Mouse (Mus musculus) ES-E14 (cell line): ENCODE data around the gene Donson. TPM values are rescaled to one million over a fixed set of nuclear protein-coding genes. Genes with fewer than 3 reads are reported as not detected.

Experiments
- DNase-seq: peaks from one replicate; pipeline ENCODE4 v3.0.0-alpha.2; 2013; ENCODE audit warnings: low read depth, low spot score
- H3K27ac ChIP-seq: 2 replicates; pipeline ENCODE4 v1.5.1; 2012; ENCODE audit warnings: low read depth, mild to moderate bottlenecking, low read length, moderate library complexity, mixed read lengths; ENCODE audit not compliant: poor library complexity, insufficient read depth, severe bottlenecking
- H3K36me3 ChIP-seq: 2 replicates; pipeline ENCODE4 v1.6.1; 2012; ENCODE audit warnings: mild to moderate bottlenecking, low read length, moderate library complexity, mixed read lengths; ENCODE audit not compliant: control insufficient read depth, poor library complexity, insufficient read depth, severe bottlenecking
- H3K4me1 ChIP-seq, 2 experiments: fragments of 150-350 bp in 1 of 2; sonication (generic) in 1 of 2; 2 replicates each; pipeline ENCODE4 v1.6.1; 2012; ENCODE audit warnings: low read length in 2 of 2, mild to moderate bottlenecking in 1 of 2, mixed read lengths in 1 of 2; ENCODE audit not compliant: control insufficient read depth in 2 of 2, insufficient read depth in 2 of 2, poor library complexity in 1 of 2
- H3K4me3 ChIP-seq, 2 experiments: fragments of 150-350 bp in 1 of 2; sonication (generic) in 1 of 2; 2 replicates each; pipeline ENCODE4 v1.5.1; 2012; ENCODE audit warnings: low read length in 2 of 2, low read depth in 1 of 2, mild to moderate bottlenecking in 1 of 2, mixed read lengths in 1 of 2; ENCODE audit not compliant: insufficient read depth in 1 of 2, poor library complexity in 1 of 2, severe bottlenecking in 1 of 2
- H3K9ac ChIP-seq: 2 replicates; pipeline ENCODE4 v1.6.1; 2012; ENCODE audit warnings: low read depth, mild to moderate bottlenecking, low read length, mixed read lengths; ENCODE audit not compliant: poor library complexity, insufficient read depth, severe bottlenecking
- H3K9me3 ChIP-seq: fragments of 150-350 bp; sonication (generic); 2 replicates; pipeline ENCODE4 v1.6.1; 2012; ENCODE audit warnings: low read depth, mild to moderate bottlenecking, low read length; ENCODE audit not compliant: control insufficient read depth, insufficient read depth
- CHD2 ChIP-seq: IDR thresholded peaks from 2 replicates; pipeline ENCODE4 v1.6.1; 2014; ENCODE audit warnings: mild to moderate bottlenecking, low read depth, low read length, inconsistent platforms
- HCFC1 ChIP-seq: IDR thresholded peaks from 2 replicates; pipeline ENCODE4 v1.6.1; 2012; ENCODE audit warnings: low read length, inconsistent platforms, borderline replicate concordance; ENCODE audit not compliant: insufficient read depth
- MAFK ChIP-seq: IDR thresholded peaks from 2 replicates; pipeline ENCODE4 v1.6.1; 2014; ENCODE audit warnings: mild to moderate bottlenecking, low read depth, low read length, inconsistent platforms; ENCODE audit not compliant: insufficient read depth
- ZC3H11A ChIP-seq: IDR thresholded peaks from 2 replicates; pipeline ENCODE4 v1.6.1; 2012; ENCODE audit warnings: low read depth, mild to moderate bottlenecking, inconsistent platforms, low read length, borderline replicate concordance
- ZNF384 ChIP-seq: IDR thresholded peaks from 2 replicates; pipeline ENCODE4 v1.6.1; 2012; ENCODE audit warnings: low read depth, low read length, inconsistent platforms
- in situ Hi-C, 2 experiments: fragments of 600-800 bp; cut with MboI; formaldehyde crosslinking; loops; one replicate each; pipeline ENCODE4 v1.15.1; 2025; ENCODE audit warnings: low sequenced_read_pairs in 2 of 2, inconsistent platforms in 1 of 2; ENCODE audit not compliant: unreplicated experiment in 2 of 2
- total RNA-seq: library from RNA; depleted of rRNA; stranded (reverse); fragments of 300-350 nt; gene quantifications from 2 replicates; pipeline ENCODE4 v1.2.3, GENCODE M21; 2012

Donson gene
- total RNA-seq, 1 experiment: 38.8 TPM

DNA sequence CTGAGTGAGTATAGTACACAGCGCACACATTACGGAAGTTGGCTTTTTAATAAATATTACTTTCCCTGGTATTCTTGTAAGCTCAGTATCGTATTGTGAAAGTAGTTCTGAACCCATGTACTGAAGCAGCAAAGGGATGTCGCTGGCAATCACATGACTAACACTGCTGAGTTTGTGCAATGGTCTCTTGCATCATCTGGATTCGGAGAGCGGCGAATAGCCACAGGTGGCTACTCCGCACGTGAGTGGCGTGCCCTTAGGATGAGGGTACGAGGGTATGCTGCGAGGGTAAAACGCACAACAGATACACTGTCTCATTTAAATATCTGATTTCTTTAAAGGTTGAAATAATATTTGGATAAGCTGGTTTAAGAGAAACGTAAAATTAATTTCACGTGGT, 38.9 kb upstream of the Donson start:
- DNase-seq: no peak
- Histone ChIP-seq H3K9me3 (no peaks in the 10 kb centered on the region), H3K27ac (no peak overlapping the region), H3K9ac (peak overlapping the region; percentile 62), H3K36me3 (peaks cover 4% of the 10 kb centered on the region; the same call in 1 of the 2 replicates), H3K4me3 (peak overlapping the region; percentile 72 to 99), H3K4me1 (peaks cover 0 to 3% of the 10 kb centered on the region in 2 experiments; a peak in 1 of 4 replicates)
- in situ Hi-C loops: no loop called here
- TF ChIP-seq MAFK (no peak), CHD2 (no peak), ZNF384 (no peak), HCFC1 (no peak), ZC3H11A (no peak)

- TF ChIP-seq ZNF384: no peak
- peak; percentile 45; the same call in 1 of the 2 replicates for TF ChIP-seq ZC3H11A
- peak; percentile 51 for DNase-seq
- Histone ChIP-seq H3K27ac (no peak overlapping the region), H3K4me1 (peaks cover 0 to 10% of the 10 kb centered on the region in 2 experiments; a peak in 1 of 4 replicates), H3K9ac (no peak overlapping the region), H3K36me3 (peaks cover 9% of the 10 kb centered on the region; the same call in 1 of the 2 replicates), H3K9me3 (no peaks in the 10 kb centered on the region), H3K4me3 (no peak overlapping the region)
- in situ Hi-C loops: loop anchor here (25.0 kb wide), 1 partner anchor 188 kb away; no protein-coding TSS in a partner anchor
Measured at GRCm38 (mm10) chr16:91724247-91724646, 35.7 kb upstream of the Donson start.

DNA sequence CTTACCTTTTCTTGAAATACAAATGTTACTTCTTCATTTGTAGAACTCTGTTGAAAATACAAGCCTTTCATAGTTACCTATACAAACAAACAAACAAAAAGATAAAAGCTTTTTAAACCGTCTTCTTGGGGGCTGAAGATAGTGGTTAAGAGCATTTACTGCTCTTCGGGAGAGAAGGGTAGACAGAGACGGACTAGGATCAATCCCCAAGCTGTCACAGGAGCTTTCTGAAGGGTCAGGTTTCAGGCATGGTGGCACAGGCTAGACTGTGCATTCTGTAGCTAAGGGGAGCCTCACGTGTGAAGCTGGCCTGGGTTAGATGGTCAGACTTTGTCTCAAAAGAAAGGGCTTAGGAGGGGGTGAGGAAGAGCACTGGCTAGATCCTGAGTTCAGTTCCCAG, 28.8 kb upstream of the Donson start:
- no peak overlapping the region for H3K4me3 ChIP-seq
- no peaks in the 10 kb centered on the region; the same call in 1 of the 2 replicates for H3K9me3 ChIP-seq
- no peak overlapping the region for H3K9ac ChIP-seq
- H3K4me1 ChIP-seq: peaks cover 0 to 11% of the 10 kb centered on the region in 2 experiments; a peak in 1 of 4 replicates
- peaks cover 14% of the 10 kb centered on the region for H3K36me3 ChIP-seq
- H3K27ac ChIP-seq: no peak overlapping the region
- DNase-seq: no peak
- in situ Hi-C loops: loop anchor here (25.0 kb wide), 1 partner anchor 195 kb away; no protein-coding TSS in a partner anchor
- TF ChIP-seq ZC3H11A (no peak), CHD2 (no peak), ZNF384 (no peak), MAFK (no peak), HCFC1 (no peak)

- no peak for TF ChIP-seq CHD2
- no peak for TF ChIP-seq ZC3H11A
- no peak for TF ChIP-seq MAFK
- TF ChIP-seq HCFC1: no peak
- Histone ChIP-seq H3K27ac (peak overlapping the region; percentile 11; the same call in 1 of the 2 replicates), H3K4me1 (peaks cover 0 to 11% of the 10 kb centered on the region in 2 experiments; a peak in 1 of 4 replicates), H3K36me3 (peaks cover 15% of the 10 kb centered on the region), H3K9ac (no peak overlapping the region), H3K9me3 (no peaks in the 10 kb centered on the region; the same call in 1 of the 2 replicates), H3K4me3 (no peak overlapping the region)
- no peak for DNase-seq
- in situ Hi-C loops: loop anchor here (25.0 kb wide), 1 partner anchor 195 kb away; no protein-coding TSS in a partner anchor
Measured at GRCm38 (mm10) chr16:91716927-91717349, 28.4 kb upstream of the Donson start.

DNA sequence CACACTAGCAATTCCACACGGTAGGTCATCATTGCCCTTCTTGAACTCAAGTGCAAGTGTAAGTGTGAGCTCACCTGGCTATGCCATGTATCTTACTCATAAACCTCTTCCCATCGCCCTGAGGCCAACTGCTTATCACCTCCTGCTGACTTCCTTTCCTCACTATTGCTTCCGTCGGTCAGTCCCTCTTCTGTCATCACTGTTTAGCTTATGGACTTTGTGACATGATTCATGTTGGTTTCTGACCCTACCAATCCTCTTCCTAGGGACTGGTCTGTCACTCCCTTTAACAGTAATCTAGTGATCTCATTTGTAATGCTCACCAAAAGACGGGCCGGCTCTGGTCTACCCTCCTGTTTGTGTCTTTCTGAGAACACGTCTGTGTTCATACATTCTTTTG, 21.7 kb upstream of the Donson start:
- Histone ChIP-seq H3K9ac (no peak overlapping the region), H3K4me1 (no peaks in the 10 kb centered on the region), H3K4me3 (no peak overlapping the region), H3K27ac (no peak overlapping the region), H3K36me3 (peaks cover 18% of the 10 kb centered on the region), H3K9me3 (peaks cover 9% of the 10 kb centered on the region)
- TF ChIP-seq ZC3H11A: no peak
- no peak for TF ChIP-seq HCFC1
- no peak for TF ChIP-seq CHD2
- no peak for TF ChIP-seq MAFK
- no peak for TF ChIP-seq ZNF384
- in situ Hi-C loops: loop anchor here (25.0 kb wide), 1 partner anchor 202 kb away; no protein-coding TSS in a partner anchor
- no peak for DNase-seq
